Mouse (Mus musculus): ENCODE results near the gene Aurkc.
"Not testable (repeated sequence)": the region's sequence is repeated elsewhere in the genome, so short reads cannot be mapped to it uniquely, and the experiment has no call there.

Gene Aurkc

GRCm38 (mm10) chr7:6995251-6995650 is at the start of gene Aurkc:
TSS of gene Aurkc (plus strand) at chr7:6995300.
- DNase-seq (ENCODE audit: low spot score in 2 of 2) = not testable (repeated sequence)

GRCm38 (mm10) chr7:6948061-6948460 is 47.0 kb upstream of the Aurkc start:
- DNase-seq (ENCODE audit: low spot score in 2 of 2) = not testable (repeated sequence)

- DNase-seq (ENCODE audit: low spot score in 2 of 2) = no peak
These were observed 38.5 kb upstream of the Aurkc start for GRCm38 (mm10) chr7:6956576-6956975.

GRCm38 (mm10) chr7:6958574-6958973 is 36.5 kb upstream of the Aurkc start:
- no peak for DNase-seq (ENCODE audit: low spot score in 2 of 2)

- DNase-seq (ENCODE audit: low spot score in 2 of 2) = no peak
These were observed 21.5 kb upstream of the Aurkc start for GRCm38 (mm10) chr7:6973566-6973965.

- DNase-seq (ENCODE audit: low spot score in 2 of 2) = no peak
These were observed 18.2 kb upstream of the Aurkc start for GRCm38 (mm10) chr7:6976890-6977289.

GRCm38 (mm10) chr7:6998914-6999313 is 3.8 kb downstream of the Aurkc start:
- DNase-seq (ENCODE audit: low spot score in 2 of 2) = not testable (repeated sequence)

GRCm38 (mm10) chr7:7005441-7005840 is 10.3 kb downstream of the Aurkc start:
- DNase-seq (ENCODE audit: low spot score in 2 of 2) = not testable (repeated sequence)

GRCm38 (mm10) chr7:7027445-7027844 is 32.3 kb downstream of the Aurkc start:
- no peak for DNase-seq (ENCODE audit: low spot score in 2 of 2)

GRCm38 (mm10) chr7:7049659-7050320 is 54.7 kb downstream of the Aurkc start:
- DNase-seq (ENCODE audit: low spot score in 2 of 2) = not testable (repeated sequence)

Measured in spleen, postnatal 36 days (tissue).